26 mouse cellular contexts compared by ENCODE assay signal in genomic region chr17:4921121-4921520, GRCm38 (mm10).
DNase-seq lines count a peak whose midpoint lies in the region; ATAC-seq lines count a peak whose summit lies in the region.
"Had no signal": no experiment of that assay in that cellular context is flagged by ENCODE, and none has a peak within 500 bp of the region (broad histone marks: within the 10 kb centered on the region; RNA-seq: fewer than 3 reads in every experiment).

No protein-coding gene starts in this region.

- H3K4me1 ChIP-seq in intestine, embryonic 14.5 days (replicated peaks; ENCODE audit: control insufficient read depth, insufficient read depth, low read length) = no peaks in the 10 kb centered on the region
- no peaks in the 10 kb centered on the region for H3K4me1 ChIP-seq in neural tube, embryonic 15.5 days
- H3K4me1 ChIP-seq: embryonic facial prominence, embryonic 15.5 days; forebrain, embryonic 10.5 days; hindbrain, embryonic 15.5 days; limb, embryonic 13.5 days; neural tube, embryonic 13.5 days had no signal

- 80% methylated on average over 7 of the region's 7 CpGs for WGBS in intestine, embryonic 14.5 days
- 86% methylated on average over 7 of the region's 7 CpGs for WGBS in neural tube, embryonic 15.5 days

- no peaks in the 10 kb centered on the region for H3K9me3 ChIP-seq in intestine, embryonic 14.5 days (ENCODE audit: control insufficient read depth, low read length)
- no peaks in the 10 kb centered on the region for H3K9me3 ChIP-seq in neural tube, embryonic 15.5 days (replicated peaks)
- H3K9me3 ChIP-seq: embryonic facial prominence, embryonic 15.5 days; forebrain, embryonic 10.5 days; hindbrain, embryonic 15.5 days; limb, embryonic 13.5 days; liver, embryonic 15.5 days; neural tube, embryonic 13.5 days had no signal

- no peak for ATAC-seq in intestine, embryonic 14.5 days (replicated peaks; ENCODE audit: low FRiP score, low TSS enrichment, low read depth)
- ATAC-seq in neural tube, embryonic 15.5 days (ENCODE audit: low FRiP score) = no peak

- H3K4me3 ChIP-seq in intestine, embryonic 14.5 days (ENCODE audit: low read depth, low read length) = no peak overlapping the region
- H3K4me3 ChIP-seq in neural tube, embryonic 15.5 days (replicated peaks) = no peak overlapping the region
- H3K4me3 ChIP-seq: embryonic facial prominence, embryonic 15.5 days; forebrain, embryonic 10.5 days; gastrocnemius, adult 2 months; hindbrain, embryonic 15.5 days; limb, embryonic 13.5 days; liver, embryonic 15.5 days; neural tube, embryonic 13.5 days had no signal

- no peak overlapping the region for H3K27ac ChIP-seq in intestine, embryonic 14.5 days (ENCODE audit: low read depth)
- no peak overlapping the region for H3K27ac ChIP-seq in neural tube, embryonic 15.5 days (replicated peaks)
- H3K27ac ChIP-seq: embryonic facial prominence, embryonic 15.5 days; forebrain, embryonic 10.5 days; gastrocnemius, adult 2 months; hindbrain, embryonic 15.5 days; limb, embryonic 13.5 days; liver, embryonic 15.5 days; macrophage; neural tube, embryonic 13.5 days had no signal

- no peak overlapping the region for H3K4me2 ChIP-seq in intestine, embryonic 14.5 days (ENCODE audit: low read length)
- H3K4me2 ChIP-seq in neural tube, embryonic 15.5 days = no peak overlapping the region
- H3K4me2 ChIP-seq: embryonic facial prominence, embryonic 15.5 days; heart, embryonic 11.5 days; hindbrain, embryonic 15.5 days; limb, embryonic 13.5 days; liver, embryonic 15.5 days; midbrain, embryonic 11.5 days; neural tube, embryonic 13.5 days had no signal

- DNase-seq in ES-CJ7 (ENCODE audit: low read depth, low spot score) = peak; percentile 37
- peak; percentile 44 for DNase-seq in intestine, embryonic 14.5 days (ENCODE audit: low spot score)
- DNase-seq in kidney, adult 9 months = peak; percentile 93
- peak; percentile 85 to 89 for DNase-seq in kidney, postnatal 36 days
- no peak for DNase-seq in thymus, postnatal 25 days
- DNase-seq in urinary bladder, postnatal 4 days (ENCODE audit: low spot score in 2 of 2) = no peak
- DNase-seq in adrenal gland, postnatal 14 days = no peak
- DNase-seq: adrenal gland, adult 2 months; B cell, adult 2 months; cerebellum, adult 11 months; cerebellum, postnatal 25 days; embryo, embryonic 11 days; gastrocnemius, adult 2 months; heart, postnatal 10 days; spleen, adult 18-20 months; thymus, adult 2 months had no signal

- no peak overlapping the region for H3K9ac ChIP-seq in intestine, embryonic 14.5 days (ENCODE audit: low read length)
- no peak overlapping the region for H3K9ac ChIP-seq in neural tube, embryonic 15.5 days (replicated peaks)
- H3K9ac ChIP-seq: embryonic facial prominence, embryonic 15.5 days; hindbrain, embryonic 15.5 days; limb, embryonic 13.5 days; liver, embryonic 15.5 days; neural tube, embryonic 13.5 days had no signal

- H3K36me3 ChIP-seq in intestine, embryonic 14.5 days (ENCODE audit: control insufficient read depth, insufficient read depth, low read length) = no peaks in the 10 kb centered on the region
- H3K36me3 ChIP-seq in neural tube, embryonic 15.5 days = no peaks in the 10 kb centered on the region
- H3K36me3 ChIP-seq: embryonic facial prominence, embryonic 15.5 days; forebrain, embryonic 10.5 days; hindbrain, embryonic 15.5 days; limb, embryonic 13.5 days; liver, embryonic 15.5 days; neural tube, embryonic 13.5 days had no signal

- H3K27me3 ChIP-seq in intestine, embryonic 14.5 days (replicated peaks; ENCODE audit: control insufficient read depth, insufficient read depth, low read length) = no peaks in the 10 kb centered on the region
- H3K27me3 ChIP-seq in neural tube, embryonic 15.5 days (replicated peaks) = no peaks in the 10 kb centered on the region
- H3K27me3 ChIP-seq: embryonic facial prominence, embryonic 15.5 days; hindbrain, embryonic 15.5 days; limb, embryonic 13.5 days; neural tube, embryonic 13.5 days had no signal

Comparison
In these comparisons a context has a peak if more than half of its experiments do, and no peak if none do; other contexts are left out.
1. DNase-seq: peak in ES-CJ7 (single experiment), intestine, embryonic 14.5 days (single experiment), kidney, adult 9 months (single experiment) and kidney, postnatal 36 days (2 of 2); none in thymus, postnatal 25 days (single experiment), urinary bladder, postnatal 4 days (0 of 2) and adrenal gland, postnatal 14 days (single experiment).